Mouse (Mus musculus) cerebellum, adult 9-10 months (tissue): ENCODE measurements around the gene Sptbn4.
"Not testable (repeated sequence)": the region's sequence is repeated elsewhere in the genome, so short reads cannot be mapped to it uniquely, and the experiment has no call there.

Experiments
- DNase-seq: peaks from one replicate; pipeline ENCODE4 v3.0.0; 2022

Sptbn4 gene

DNA sequence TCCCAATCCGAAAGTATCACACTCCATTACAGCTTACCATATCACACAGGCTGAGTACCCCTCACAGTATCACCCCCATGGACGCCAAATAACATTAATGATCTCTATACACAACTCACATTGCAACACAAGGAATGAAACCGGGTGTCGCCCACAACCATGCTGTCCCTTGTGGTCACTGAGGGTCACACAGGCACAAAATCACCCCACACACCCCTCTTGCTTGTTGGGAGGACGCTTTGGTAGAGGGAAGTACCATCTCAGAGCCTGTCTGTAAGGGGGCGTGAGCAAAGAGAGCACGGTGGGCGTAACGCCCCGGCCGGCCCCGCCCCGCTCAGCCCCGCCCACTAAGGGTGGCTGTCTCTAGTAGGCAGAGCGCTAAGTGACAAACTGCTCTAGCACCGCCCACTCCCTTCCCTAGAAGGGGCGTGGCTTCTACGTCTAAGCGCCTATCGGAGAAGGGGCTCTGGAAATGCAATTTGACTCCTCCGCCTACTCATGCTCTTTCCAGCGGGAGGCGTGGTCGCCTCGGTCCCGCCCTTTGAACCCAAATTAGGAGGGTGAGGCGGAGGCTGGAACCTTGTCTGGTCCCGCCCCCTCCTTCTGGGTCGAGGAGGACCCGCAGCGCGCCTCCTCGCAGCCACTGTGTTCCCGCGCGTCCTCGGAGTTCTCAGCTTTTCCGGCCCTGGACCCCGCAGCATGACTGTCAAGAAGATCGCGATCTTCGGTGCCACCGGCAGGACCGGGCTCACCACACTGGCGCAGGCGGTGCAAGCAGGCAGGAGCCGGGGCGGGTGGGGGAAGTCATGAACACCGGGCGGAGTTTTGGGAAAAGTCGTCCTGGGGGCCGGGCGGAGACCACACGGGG, at the start of gene Sptbn4, which contains the start of gene Blvrb:
Gene Sptbn4 (minus strand): TSS at position 268 of the 868 bp plus-strand sequence.
Gene Blvrb (plus strand): TSS at position 560 of the 868 bp plus-strand sequence.
- DNase-seq = peak; percentile 99

DNA sequence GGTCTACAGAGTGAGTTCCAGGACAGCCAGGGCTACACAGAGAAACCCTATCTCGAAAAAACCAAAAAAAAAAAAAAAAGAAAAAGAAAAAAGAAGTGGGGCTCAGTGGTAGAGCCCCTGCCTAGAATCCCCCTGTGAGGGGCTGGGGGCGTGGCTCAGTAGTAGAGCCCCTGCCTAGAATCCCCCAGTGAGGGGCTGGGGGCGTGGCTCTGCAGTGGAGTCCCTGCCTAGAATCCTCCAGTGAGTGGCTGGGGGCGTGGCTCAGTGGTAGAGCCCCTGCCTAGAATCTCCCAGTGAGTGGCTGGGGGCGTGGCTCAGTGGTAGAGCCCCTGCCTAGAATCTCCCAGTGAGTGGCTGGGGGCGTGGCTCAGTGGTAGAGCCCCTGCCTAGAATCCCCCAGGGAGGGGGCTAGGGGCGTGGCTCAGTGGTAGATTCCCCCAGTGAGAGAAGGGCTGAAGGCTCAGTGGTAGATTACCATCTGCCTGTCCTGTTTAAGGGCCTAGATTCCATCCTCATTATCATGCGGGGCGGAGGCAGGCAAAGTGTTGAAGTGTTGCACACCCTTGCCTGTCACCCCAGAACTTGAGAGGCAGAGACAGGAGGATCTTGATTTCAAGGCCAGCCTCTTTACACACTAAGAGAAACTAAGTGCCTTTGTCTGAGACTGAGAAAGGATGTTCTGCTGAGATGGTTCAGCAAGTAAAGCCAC, 47.3 kb upstream of the Sptbn4 start:
- not testable (repeated sequence) for DNase-seq

DNA sequence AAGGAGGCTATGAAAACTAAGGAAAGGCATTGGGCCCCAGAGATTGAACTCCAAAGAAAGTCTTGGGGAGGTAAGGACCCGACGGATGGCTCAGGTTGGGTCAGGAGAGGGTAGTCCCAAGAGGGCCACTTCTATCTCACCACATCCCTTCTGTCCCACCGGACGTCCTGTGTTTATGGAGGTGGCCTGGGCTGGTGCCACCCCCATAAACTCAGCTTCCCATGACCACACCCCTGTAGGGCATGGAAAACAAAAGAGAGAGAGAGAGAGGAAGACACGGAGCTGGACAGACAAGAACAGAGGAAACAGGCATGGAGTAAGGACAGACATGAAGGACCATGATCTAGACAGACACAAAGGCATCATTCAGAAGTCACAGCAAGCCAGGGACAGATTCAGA, 46.0 kb upstream of the Sptbn4 start:
- no peak for DNase-seq

GRCm38 (mm10) chr7:27493022-27493421, 45.5 kb upstream of the Sptbn4 start:
- no peak for DNase-seq

DNA sequence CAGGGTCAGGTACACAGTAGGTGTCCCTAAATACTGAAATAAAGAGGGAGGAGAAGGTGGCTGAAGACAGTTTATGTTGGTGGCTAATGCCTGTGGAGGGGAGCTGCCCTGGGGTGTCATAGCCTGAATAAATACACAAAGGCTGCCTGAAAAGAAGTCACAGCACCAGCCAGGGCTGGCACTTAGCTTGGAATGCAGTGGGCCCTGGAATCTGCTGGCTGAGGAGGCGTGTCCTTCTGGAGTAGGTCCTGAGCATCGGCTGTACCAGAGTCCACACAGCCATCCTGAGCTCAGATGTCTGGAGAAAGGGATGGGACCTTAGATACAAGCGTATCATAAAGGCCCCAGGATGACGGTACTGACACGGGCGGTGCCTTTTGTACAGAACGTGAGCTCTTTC, 44.4 kb upstream of the Sptbn4 start:
- no peak for DNase-seq

DNA sequence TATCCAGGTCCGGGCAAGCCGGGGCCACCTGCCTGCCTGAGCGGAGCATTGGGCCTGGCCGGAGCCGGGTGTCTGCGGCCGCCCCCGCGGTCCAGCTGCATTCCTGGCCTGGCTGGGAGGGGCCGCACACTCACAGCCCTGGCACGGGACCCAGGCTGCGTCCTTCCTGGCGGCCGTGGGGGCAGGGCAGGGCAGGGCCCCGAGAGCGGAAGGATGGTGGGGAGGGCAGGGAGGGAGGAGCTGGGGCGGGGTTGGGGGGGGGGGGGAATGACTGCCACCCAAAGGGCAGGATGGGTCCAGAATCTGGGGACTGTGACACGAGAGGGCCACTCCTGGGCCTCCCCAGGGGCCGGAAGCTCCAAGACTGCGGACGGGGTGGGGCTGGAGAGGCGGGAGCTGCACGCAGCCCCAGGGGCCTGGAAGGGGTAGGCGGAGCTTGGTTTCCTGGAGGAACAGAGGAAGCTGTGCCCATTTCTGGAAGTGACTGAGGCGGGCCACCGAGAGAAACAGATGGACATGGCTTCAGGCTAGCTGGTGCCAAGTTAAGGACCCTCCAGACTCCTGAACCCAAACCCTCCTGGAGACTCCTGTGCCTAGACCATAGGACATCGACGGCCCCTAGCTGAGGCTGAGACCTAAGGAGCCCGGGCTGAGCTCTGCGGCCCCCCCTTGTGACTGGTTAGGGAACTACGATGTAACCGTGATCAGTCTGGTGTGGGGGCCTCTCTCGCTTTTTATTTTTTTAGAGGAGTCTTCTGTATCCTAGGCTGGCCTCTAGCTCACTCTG, 43.2 kb upstream of the Sptbn4 start:
- peak; percentile 93 for DNase-seq

DNA sequence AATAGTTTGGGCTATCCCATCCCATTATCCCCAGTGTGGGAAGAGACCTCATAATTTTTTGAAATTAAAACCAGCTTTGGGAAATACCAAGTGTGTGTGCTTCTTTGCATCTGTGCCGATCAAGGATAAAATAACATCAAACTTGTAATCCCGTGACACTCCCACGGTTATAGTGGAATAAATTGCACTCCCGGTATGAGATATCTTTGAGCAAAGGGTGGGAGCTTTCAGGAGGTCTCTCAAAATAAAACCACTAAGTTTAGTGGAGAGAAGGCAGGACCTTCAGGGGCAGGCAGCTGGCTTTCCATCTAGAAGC, 42.7 kb upstream of the Sptbn4 start:
- DNase-seq = no peak

GRCm38 (mm10) chr7:27489270-27489869, 41.9 kb upstream of the Sptbn4 start:
- DNase-seq = no peak

DNA sequence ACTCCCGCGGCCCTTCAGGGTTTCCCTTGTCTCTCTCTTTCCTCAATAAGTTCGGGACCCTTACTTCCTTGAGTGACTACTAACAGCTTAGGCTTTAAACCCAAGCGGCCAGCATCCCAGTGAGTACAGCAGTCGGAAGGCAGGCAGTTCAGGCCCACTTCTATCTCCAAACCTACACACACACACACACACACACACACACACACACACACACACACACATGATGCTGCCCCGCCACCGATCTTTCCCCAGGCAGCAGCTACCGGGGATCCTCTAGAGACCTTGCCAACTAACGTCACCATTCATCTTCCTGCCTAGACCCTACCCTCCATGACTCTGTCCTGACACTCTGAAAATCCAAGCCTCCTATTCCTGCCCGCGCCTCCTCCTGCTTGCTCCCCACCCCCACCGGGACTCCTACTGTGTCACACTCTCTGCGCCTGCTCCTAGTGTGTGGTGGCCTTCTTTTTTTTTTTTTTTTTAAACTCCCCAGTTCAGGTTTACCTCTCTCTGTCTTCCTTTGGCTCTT, 40.3 kb upstream of the Sptbn4 start:
- peak; percentile 79 for DNase-seq

- DNase-seq = peak; percentile 100
Observed at GRCm38 (mm10) chr7:27486770-27487697, 39.5 kb upstream of the Sptbn4 start, which contains the start of gene Sertad1. Sertad1 (plus strand) TSS chr7:27486910.

DNA sequence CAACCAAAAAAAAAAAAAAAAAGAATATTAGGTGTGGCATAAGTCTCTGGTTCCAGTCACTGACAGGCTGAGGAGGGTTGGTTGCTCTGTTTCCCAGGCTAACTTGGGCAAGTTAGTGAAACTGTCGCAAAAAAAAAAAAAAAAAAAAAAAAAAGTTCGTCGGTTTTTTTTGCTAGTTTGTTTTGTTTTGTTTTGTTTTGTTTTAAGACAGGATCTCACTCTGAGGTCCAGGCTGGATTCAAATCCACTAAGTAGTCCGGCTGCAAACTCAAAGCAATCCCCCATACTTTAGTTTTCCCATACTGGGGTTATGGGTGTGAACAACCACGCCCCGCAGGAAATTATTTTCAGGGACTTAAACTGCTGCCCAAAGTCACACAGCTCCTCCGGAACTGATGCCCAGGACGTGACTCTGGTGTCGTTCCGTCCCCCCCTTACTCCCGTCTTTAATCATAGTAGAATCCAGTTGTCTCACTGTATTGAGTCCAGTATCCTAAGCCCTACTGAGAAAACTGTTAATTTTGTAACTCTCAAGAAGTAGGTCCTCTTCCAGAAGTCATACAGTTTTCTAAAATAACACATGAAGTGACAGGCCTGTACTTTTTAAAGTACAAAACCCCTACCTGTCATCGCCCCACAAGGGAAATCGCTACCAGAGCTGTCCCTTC, 38.8 kb upstream of the Sptbn4 start:
- no peak for DNase-seq

GRCm38 (mm10) chr7:27483860-27484259, 36.4 kb upstream of the Sptbn4 start:
- DNase-seq = no peak

- DNase-seq = peak; percentile 82
Observed at GRCm38 (mm10) chr7:27481627-27481969, 34.1 kb upstream of the Sptbn4 start.

DNA sequence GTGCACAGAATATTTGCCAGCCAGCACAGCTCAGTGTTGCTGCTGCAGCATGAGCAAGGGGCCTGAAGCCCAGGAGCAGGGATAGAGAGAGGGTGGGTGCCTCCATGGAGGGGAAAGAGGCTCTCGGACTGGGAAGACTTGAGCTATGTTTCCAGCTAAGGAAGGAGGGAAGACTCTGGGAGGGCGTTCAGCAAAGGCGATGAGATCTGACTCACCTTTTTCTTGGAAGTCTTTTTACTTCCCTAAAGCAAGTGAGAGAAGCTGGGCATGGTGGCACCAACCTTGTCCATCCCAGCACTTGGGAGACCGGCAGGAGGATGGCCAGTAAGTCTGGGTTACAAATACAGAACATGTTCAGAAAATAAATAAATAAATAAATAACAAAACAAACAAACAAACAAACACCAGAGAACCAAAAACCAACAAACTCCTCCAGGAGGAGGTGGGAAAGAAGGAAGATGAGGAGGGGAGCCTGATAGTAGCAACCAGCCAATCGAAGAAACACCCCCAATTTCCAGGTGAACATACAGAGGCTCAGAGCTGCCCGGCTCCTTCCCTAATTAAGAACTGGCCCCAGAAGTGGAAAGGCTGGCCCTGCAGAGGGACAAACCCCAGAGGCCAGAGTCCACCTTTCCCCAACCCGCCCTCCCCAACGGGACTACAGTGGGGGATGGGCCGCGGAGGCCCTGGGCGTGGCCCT, 33.6 kb upstream of the Sptbn4 start:
- DNase-seq = no peak

DNA sequence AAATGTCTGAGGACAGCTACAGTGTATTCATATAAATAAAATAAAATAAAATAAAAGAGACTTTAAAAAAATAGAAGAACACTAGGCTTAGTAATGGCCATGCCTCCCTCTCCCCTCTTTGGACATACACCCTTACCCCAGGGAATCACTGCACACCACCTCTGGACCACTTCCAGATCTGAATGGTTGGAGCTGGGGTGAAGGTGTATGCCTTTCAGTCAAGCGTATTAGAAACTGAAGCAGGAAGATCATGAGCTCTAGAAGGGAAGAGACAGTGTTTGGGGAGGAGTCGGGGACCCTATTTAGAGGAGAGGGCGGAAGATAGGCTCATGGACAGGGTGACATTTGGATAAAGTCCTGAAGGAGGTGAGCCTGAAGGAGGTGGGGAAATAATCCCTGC, 33.0 kb upstream of the Sptbn4 start:
- DNase-seq = no peak

DNA sequence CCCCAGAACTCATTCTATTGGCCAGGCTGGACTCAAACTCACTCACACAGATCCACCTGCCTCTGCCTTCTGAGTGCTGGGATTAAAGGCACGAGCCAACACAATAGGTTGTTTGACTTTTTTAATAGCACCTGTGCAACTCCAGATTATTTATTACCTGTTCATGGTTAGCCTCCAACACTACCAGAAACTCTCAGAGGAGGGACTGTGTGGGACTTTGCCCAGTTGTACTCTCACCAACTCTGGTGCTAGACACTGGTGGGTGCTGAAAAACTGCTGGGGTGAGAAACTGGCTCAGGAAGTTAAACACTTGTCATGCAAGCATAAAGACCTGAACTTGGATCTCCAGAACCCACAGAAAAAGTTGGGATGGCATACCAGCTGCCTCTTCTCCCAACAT, 32.3 kb upstream of the Sptbn4 start:
- DNase-seq = no peak

DNA sequence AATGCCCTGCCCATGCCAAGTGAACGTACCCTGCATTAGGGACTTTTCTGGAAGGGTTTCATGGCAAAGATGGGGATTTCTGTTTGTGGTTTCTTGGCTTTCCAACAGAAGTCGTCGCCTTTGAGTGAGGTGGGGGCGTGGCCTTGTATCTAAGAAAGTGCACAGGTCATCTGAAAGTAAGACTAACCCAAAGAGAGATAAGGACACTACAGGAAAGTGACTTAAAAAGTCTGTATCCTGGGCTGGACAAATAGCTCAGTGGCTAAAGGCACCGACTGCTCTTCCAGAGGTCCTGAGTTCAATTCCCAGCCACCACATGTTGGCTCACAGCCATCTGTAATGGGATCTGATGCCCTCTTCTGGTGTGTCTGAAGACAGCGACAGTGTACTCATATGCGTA, 31.1 kb upstream of the Sptbn4 start:
- DNase-seq = no peak

DNA sequence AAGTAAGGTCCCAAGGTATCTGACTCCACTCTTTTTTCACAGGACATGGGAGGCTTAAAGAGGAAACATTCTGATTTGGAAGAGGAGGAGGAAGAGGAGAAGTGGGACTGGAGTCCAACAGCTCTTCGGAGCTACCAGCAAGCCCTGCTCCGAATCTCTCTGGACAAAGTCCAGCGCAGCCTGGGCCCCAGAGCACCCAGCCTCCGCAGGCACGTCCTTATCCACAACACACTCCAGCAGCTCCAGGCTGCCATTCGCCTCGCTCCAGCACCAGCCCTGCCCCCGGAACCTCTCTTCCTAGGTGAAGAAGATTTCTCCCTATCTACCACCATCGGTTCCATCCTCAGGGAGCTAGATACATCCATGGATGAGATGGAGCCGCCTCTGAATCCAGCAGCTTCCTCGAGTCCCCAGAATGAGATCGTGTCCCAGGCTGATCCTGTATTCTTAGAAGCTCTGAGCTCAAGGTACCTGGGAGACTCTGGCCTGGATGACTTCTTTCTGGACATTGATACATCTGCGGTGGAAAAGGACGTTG, 28.7 kb upstream of the Sptbn4 start:
- no peak for DNase-seq

- no peak for DNase-seq
Observed at GRCm38 (mm10) chr7:27475596-27475995, 28.1 kb upstream of the Sptbn4 start.

DNA sequence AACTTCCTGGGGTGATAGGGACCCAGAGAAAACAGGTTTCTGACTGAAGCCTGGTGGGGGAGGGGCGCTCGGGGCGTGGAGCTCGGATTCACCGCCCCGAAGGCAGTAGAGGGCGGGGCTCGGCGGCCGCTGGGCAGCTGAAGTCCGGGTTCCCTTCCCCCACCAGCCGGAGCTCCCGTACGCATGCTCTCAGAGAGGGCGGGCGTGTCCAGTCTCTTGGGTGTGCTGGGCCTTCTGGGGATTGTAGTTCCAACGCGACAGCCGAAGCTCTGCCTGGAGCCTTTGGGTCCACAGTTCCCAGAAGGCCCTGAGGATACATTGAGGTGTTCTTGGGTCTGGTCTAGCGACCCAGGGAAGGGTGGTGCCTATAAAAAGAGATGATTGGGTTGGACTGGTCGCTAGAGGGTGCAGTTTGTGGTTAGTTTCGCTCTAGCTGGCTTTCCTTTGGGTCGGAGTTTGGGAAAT, 27.0 kb upstream of the Sptbn4 start:
- DNase-seq = peak; percentile 98
